Mouse (Mus musculus): Measurements from ENCODE around the gene Nfatc2. TPM values are rescaled to one million over a fixed set of nuclear protein-coding genes. Genes with fewer than 3 reads are reported as not detected.

Nfatc2 gene
- polyA plus RNA-seq, 1 experiment from 2014 or later: 1.9 TPM

GRCm38 (mm10) chr2:168573866-168574265 is 27.6 kb downstream of the Nfatc2 start:
- H3K36me3 ChIP-seq: no peaks in the 10 kb centered on the region
- H3K27ac ChIP-seq (replicated peaks): no peak overlapping the region
- no peak for ATAC-seq (replicated peaks)
- H3K4me1 ChIP-seq: no peaks in the 10 kb centered on the region
- no peaks in the 10 kb centered on the region for H3K27me3 ChIP-seq
- no peak overlapping the region for H3K4me3 ChIP-seq
- 87% methylated on average over 3 of the region's 3 CpGs for WGBS
- no peak overlapping the region for H3K4me2 ChIP-seq (replicated peaks)
- no peak overlapping the region for H3K9ac ChIP-seq (replicated peaks)
- H3K9me3 ChIP-seq: no peaks in the 10 kb centered on the region

DNA sequence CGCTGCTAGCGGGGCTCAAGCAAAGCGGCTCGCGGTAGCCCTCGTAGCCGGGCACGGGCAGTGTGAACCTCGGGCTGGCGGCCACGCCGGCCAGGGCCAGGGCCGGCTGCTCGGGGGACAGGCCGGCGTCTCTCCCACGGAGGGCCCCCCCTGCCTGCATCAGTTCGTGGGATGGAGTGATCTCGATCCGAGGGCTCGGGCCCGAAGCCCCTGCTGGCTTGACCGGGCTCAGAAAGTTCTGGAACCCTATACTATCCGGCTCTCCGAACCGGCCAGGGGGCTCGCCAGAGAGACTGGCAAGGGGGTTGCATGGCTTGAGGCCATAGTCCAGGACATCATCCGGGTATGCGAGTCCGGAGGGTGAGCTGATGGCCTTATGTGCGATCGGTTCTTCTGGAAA is 30.2 kb downstream of the Nfatc2 start:
- H3K27ac ChIP-seq (replicated peaks): no peak overlapping the region
- 96% methylated on average over 32 of the region's 32 CpGs for WGBS
- ATAC-seq (replicated peaks): no peak
- H3K9me3 ChIP-seq: no peaks in the 10 kb centered on the region
- H3K4me1 ChIP-seq: no peaks in the 10 kb centered on the region
- H3K4me3 ChIP-seq: no peak overlapping the region
- H3K4me2 ChIP-seq (replicated peaks): no peak overlapping the region
- H3K36me3 ChIP-seq: no peaks in the 10 kb centered on the region
- H3K27me3 ChIP-seq: no peaks in the 10 kb centered on the region
- H3K9ac ChIP-seq (replicated peaks): no peak overlapping the region

- H3K9ac ChIP-seq (replicated peaks): no peak overlapping the region
- no peaks in the 10 kb centered on the region for H3K9me3 ChIP-seq
- ATAC-seq (replicated peaks): no peak
- no peaks in the 10 kb centered on the region for H3K4me1 ChIP-seq
- H3K4me2 ChIP-seq (replicated peaks): no peak overlapping the region
- H3K4me3 ChIP-seq: no peak overlapping the region
- WGBS: 74% methylated on average over 19 of the region's 19 CpGs
- no peaks in the 10 kb centered on the region for H3K36me3 ChIP-seq
- no peak overlapping the region for H3K27ac ChIP-seq (replicated peaks)
- no peaks in the 10 kb centered on the region for H3K27me3 ChIP-seq
Observed at GRCm38 (mm10) chr2:168565538-168566253, 35.8 kb downstream of the Nfatc2 start.

- Histone ChIP-seq H3K27me3 (no peaks in the 10 kb centered on the region), H3K9me3 (no peaks in the 10 kb centered on the region), H3K4me2 (replicated peaks) (no peak overlapping the region), H3K4me3 (no peak overlapping the region), H3K27ac (replicated peaks) (no peak overlapping the region), H3K9ac (replicated peaks) (no peak overlapping the region), H3K36me3 (no peaks in the 10 kb centered on the region), H3K4me1 (no peaks in the 10 kb centered on the region)
- ATAC-seq (replicated peaks): no peak
- WGBS: 50% methylated on average over 12 of the region's 12 CpGs
Observed at GRCm38 (mm10) chr2:168563184-168563583, 38.3 kb downstream of the Nfatc2 start.

GRCm38 (mm10) chr2:168557035-168557434 is 44.4 kb downstream of the Nfatc2 start:
- WGBS: 77% methylated on average over 8 of the region's 8 CpGs
- ATAC-seq (replicated peaks): no peak

GRCm38 (mm10) chr2:168555897-168556670 is 45.4 kb downstream of the Nfatc2 start:
- Histone ChIP-seq H3K27me3 (no peaks in the 10 kb centered on the region), H3K4me1 (peaks cover 17% of the 10 kb centered on the region), H3K27ac (replicated peaks) (no peak overlapping the region), H3K36me3 (no peaks in the 10 kb centered on the region), H3K9me3 (no peaks in the 10 kb centered on the region), H3K4me2 (replicated peaks) (no peak overlapping the region), H3K9ac (replicated peaks) (no peak overlapping the region), H3K4me3 (no peak overlapping the region)
- ATAC-seq (replicated peaks): no peak
- 28% methylated on average over 23 of the region's 23 CpGs for WGBS

More at GRCm38 (mm10) chr2:168557035-168557434, 44.4 kb downstream of the Nfatc2 start:
- H3K4me1 ChIP-seq: peaks cover 16% of the 10 kb centered on the region
- H3K4me2 ChIP-seq (replicated peaks): no peak overlapping the region
- H3K9me3 ChIP-seq: no peaks in the 10 kb centered on the region
- H3K27ac ChIP-seq (replicated peaks): no peak overlapping the region
- no peak overlapping the region for H3K9ac ChIP-seq (replicated peaks)
- H3K4me3 ChIP-seq: no peak overlapping the region
- no peaks in the 10 kb centered on the region for H3K36me3 ChIP-seq
- no peaks in the 10 kb centered on the region for H3K27me3 ChIP-seq

- no peak overlapping the region for H3K4me3 ChIP-seq
- no peaks in the 10 kb centered on the region for H3K27me3 ChIP-seq
- no peaks in the 10 kb centered on the region for H3K9me3 ChIP-seq
- peaks cover 17% of the 10 kb centered on the region for H3K4me1 ChIP-seq
- no peaks in the 10 kb centered on the region for H3K36me3 ChIP-seq
- WGBS: 53% methylated on average over 18 of the region's 18 CpGs
- no peak overlapping the region for H3K4me2 ChIP-seq (replicated peaks)
- H3K27ac ChIP-seq (replicated peaks): no peak overlapping the region
- ATAC-seq (replicated peaks): no peak
- H3K9ac ChIP-seq (replicated peaks): no peak overlapping the region
Observed at GRCm38 (mm10) chr2:168553541-168553961, 47.9 kb downstream of the Nfatc2 start.

- no peak overlapping the region for H3K4me2 ChIP-seq (replicated peaks)
- no peaks in the 10 kb centered on the region for H3K36me3 ChIP-seq
- no peak overlapping the region for H3K27ac ChIP-seq (replicated peaks)
- no peak for ATAC-seq (replicated peaks)
- H3K9me3 ChIP-seq: no peaks in the 10 kb centered on the region
- peaks cover 17% of the 10 kb centered on the region for H3K4me1 ChIP-seq
- no peaks in the 10 kb centered on the region for H3K27me3 ChIP-seq
- H3K9ac ChIP-seq (replicated peaks): no peak overlapping the region
- WGBS: 58% methylated on average over 5 of the region's 5 CpGs
- no peak overlapping the region for H3K4me3 ChIP-seq
Observed at GRCm38 (mm10) chr2:168552405-168552804, 49.1 kb downstream of the Nfatc2 start.

- Histone ChIP-seq H3K27me3 (no peaks in the 10 kb centered on the region), H3K27ac (replicated peaks) (no peak overlapping the region)
Observed at GRCm38 (mm10) chr2:168551218-168551617, 50.2 kb downstream of the Nfatc2 start.

GRCm38 (mm10) chr2:168549326-168549725 is 52.1 kb downstream of the Nfatc2 start:
- Histone ChIP-seq H3K9me3 (no peaks in the 10 kb centered on the region), H3K36me3 (no peaks in the 10 kb centered on the region), H3K4me1 (peaks cover 15% of the 10 kb centered on the region), H3K27me3 (no peaks in the 10 kb centered on the region), H3K27ac (replicated peaks) (no peak overlapping the region), H3K4me3 (no peak overlapping the region), H3K9ac (replicated peaks) (no peak overlapping the region), H3K4me2 (replicated peaks) (no peak overlapping the region)
- ATAC-seq (replicated peaks): no peak
- 46% methylated on average over 12 of the region's 12 CpGs for WGBS

More at GRCm38 (mm10) chr2:168551218-168551617, 50.2 kb downstream of the Nfatc2 start:
- Histone ChIP-seq H3K4me1 (peaks cover 12% of the 10 kb centered on the region), H3K4me2 (replicated peaks) (no peak overlapping the region), H3K9me3 (no peaks in the 10 kb centered on the region), H3K9ac (replicated peaks) (no peak overlapping the region), H3K4me3 (no peak overlapping the region), H3K36me3 (no peaks in the 10 kb centered on the region)
- WGBS: 90% methylated on average over 7 of the region's 7 CpGs
- ATAC-seq (replicated peaks): no peak

DNA sequence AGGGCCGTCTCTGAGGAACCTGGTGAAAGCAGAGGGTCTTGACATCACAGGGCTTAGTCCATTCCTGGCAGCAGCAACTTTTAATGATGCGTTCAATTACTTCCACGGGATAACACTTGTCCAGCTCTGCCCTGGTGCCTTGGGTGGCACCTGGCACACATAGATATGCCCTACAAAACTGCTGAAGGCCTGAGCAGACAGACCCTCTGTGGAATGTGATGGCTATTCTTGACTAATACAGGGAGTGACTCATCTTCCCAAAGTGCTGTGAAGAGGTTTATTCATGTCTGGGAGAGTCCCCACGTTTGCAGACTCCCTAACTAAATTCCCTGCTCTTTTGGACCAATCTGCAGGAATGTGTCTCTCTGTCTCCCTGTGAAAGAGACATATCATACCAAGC is 53.4 kb downstream of the Nfatc2 start:
- no peak overlapping the region for H3K4me2 ChIP-seq (replicated peaks)
- no peak overlapping the region for H3K27ac ChIP-seq (replicated peaks)
- H3K9me3 ChIP-seq: no peaks in the 10 kb centered on the region
- H3K36me3 ChIP-seq: no peaks in the 10 kb centered on the region
- no peaks in the 10 kb centered on the region for H3K27me3 ChIP-seq
- peaks cover 15% of the 10 kb centered on the region for H3K4me1 ChIP-seq
- H3K9ac ChIP-seq (replicated peaks): no peak overlapping the region
- no peak for ATAC-seq (replicated peaks)
- WGBS: 73% methylated on average over 4 of the region's 4 CpGs
- no peak overlapping the region for H3K4me3 ChIP-seq

GRCm38 (mm10) chr2:168545901-168546557 is 55.4 kb downstream of the Nfatc2 start:
- H3K27ac ChIP-seq (replicated peaks): no peak overlapping the region
- 66% methylated on average over 15 of the region's 15 CpGs for WGBS
- no peak overlapping the region for H3K4me2 ChIP-seq (replicated peaks)
- H3K36me3 ChIP-seq: no peaks in the 10 kb centered on the region
- peaks cover 10% of the 10 kb centered on the region for H3K4me1 ChIP-seq
- no peak overlapping the region for H3K9ac ChIP-seq (replicated peaks)
- ATAC-seq (replicated peaks): no peak
- no peaks in the 10 kb centered on the region for H3K27me3 ChIP-seq
- H3K9me3 ChIP-seq: no peaks in the 10 kb centered on the region
- no peak overlapping the region for H3K4me3 ChIP-seq

Measured in forebrain, embryonic 15.5 days (tissue).